23 mouse cellular contexts compared by ENCODE assay signal in the genomic region with DNA sequence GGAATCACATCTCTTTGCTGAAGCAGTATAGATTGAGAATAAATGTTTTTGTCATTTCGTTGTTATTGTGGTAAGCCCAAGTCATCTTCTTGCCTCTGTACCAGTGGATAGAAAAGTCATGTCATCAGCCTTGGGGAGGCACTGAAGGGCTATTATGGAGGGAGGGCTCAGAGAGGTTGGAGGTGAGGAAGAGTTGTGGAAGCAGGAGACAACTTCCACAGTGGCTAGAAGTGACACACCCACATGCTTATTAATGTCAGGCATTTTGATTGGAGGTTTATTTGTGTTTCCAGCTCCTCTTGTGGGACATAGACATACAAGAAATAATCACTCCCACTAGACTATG. TPM values are rescaled to one million over a fixed set of nuclear protein-coding genes. Genes with fewer than 3 reads are reported as not detected.
"Had no signal": no experiment of that assay in that cellular context is flagged by ENCODE, and none has a peak within 500 bp of the region (broad histone marks: within the 10 kb centered on the region; RNA-seq: fewer than 3 reads in every experiment).

No protein-coding gene starts in this region.

- ATAC-seq: midbrain, embryonic 15.5 days had no signal

- H3K4me1 ChIP-seq: kidney, embryonic 15.5 days; liver, embryonic 13.5 days; midbrain, embryonic 15.5 days; stomach, embryonic 15.5 days had no signal

- H3K36me3 ChIP-seq: kidney, embryonic 15.5 days; liver, embryonic 13.5 days; midbrain, embryonic 12.5 days; midbrain, embryonic 15.5 days; stomach, embryonic 15.5 days had no signal

- H3K4me3 ChIP-seq: kidney, embryonic 15.5 days; left cerebral cortex, adult 2 months; liver, embryonic 13.5 days; midbrain, embryonic 12.5 days; midbrain, embryonic 15.5 days; stomach, embryonic 15.5 days had no signal

- H3K9me3 ChIP-seq: kidney, embryonic 15.5 days; liver, embryonic 13.5 days; midbrain, embryonic 12.5 days; midbrain, embryonic 15.5 days; stomach, embryonic 15.5 days had no signal

- DNase-seq: kidney, postnatal 10 days; kidney, postnatal 36 days; layer of hippocampus, postnatal 36 days; liver, embryonic 13.5 days; lung, adult 2 months; lung, postnatal 14 days; lung, postnatal 4 days; right cerebral cortex, postnatal 25 days; spleen, adult 18-20 months; thymus, postnatal 25 days had no signal

- H3K27me3 ChIP-seq: kidney, embryonic 15.5 days; liver, embryonic 13.5 days; midbrain, embryonic 12.5 days; midbrain, embryonic 15.5 days; stomach, embryonic 15.5 days had no signal

- H3K4me2 ChIP-seq: kidney, embryonic 15.5 days; liver, embryonic 13.5 days; midbrain, embryonic 12.5 days; midbrain, embryonic 15.5 days; stomach, embryonic 15.5 days had no signal

- H3K27ac ChIP-seq: kidney, embryonic 15.5 days; left cerebral cortex, adult 2 months; liver, embryonic 13.5 days; midbrain, embryonic 12.5 days; midbrain, embryonic 15.5 days; stomach, embryonic 15.5 days had no signal

- H3K9ac ChIP-seq: kidney, embryonic 15.5 days; liver, embryonic 13.5 days; midbrain, embryonic 12.5 days; midbrain, embryonic 15.5 days; stomach, embryonic 15.5 days had no signal

RNA-seq across cellular contexts. Expression of gene Neurod6, which starts 23.7 kb away (rescaled TPM):
- total RNA-seq: liver, adult 2 months; megakaryocyte progenitor cell, adult 5-6 weeks; megakaryocyte-erythroid progenitor cell, adult 5-6 weeks; neutrophil, adult 5-6 weeks had no signal
- polyA plus RNA-seq: kidney, embryonic 15.5 days; limb, embryonic 11.5 days; liver, adult 2 months; liver, embryonic 16.5 days; lung, adult 2 months; lung, embryonic 16.5 days; thymus, postnatal 0 days had no signal
